Mouse (Mus musculus) embryo, embryonic 11 days (tissue): ENCODE data around the gene Prorsd1.
"Not testable (repeated sequence)": the region's sequence is repeated elsewhere in the genome, so short reads cannot be mapped to it uniquely, and the experiment has no call there.

Experiments
- DNase-seq: peaks from one replicate; pipeline ENCODE4 v3.0.0-alpha.2; 2015

The Prorsd1 gene

GRCm38 (mm10) chr11:29514682-29515412 lies at the start of gene Prorsd1:
TSS of gene Prorsd1 (minus strand) at chr11:29515033.
- DNase-seq = peak; percentile 95

GRCm38 (mm10) chr11:29563406-29563805 lies 48.6 kb upstream of the Prorsd1 start:
- no peak for DNase-seq

GRCm38 (mm10) chr11:29560990-29561389 lies 46.2 kb upstream of the Prorsd1 start:
- no peak for DNase-seq

- DNase-seq = no peak
These were observed 45.6 kb upstream of the Prorsd1 start for GRCm38 (mm10) chr11:29560452-29560851.

- no peak for DNase-seq
These were observed 34.6 kb upstream of the Prorsd1 start for GRCm38 (mm10) chr11:29549425-29549778.

- no peak for DNase-seq
These were observed 33.9 kb upstream of the Prorsd1 start for GRCm38 (mm10) chr11:29548504-29549424.

GRCm38 (mm10) chr11:29547752-29548503 lies 33.1 kb upstream of the Prorsd1 start, which contains the start of the genes Clhc1 and Rps27a:
TSS of gene Clhc1 (plus strand) at chr11:29547950.
TSS of gene Rps27a (minus strand) at chr11:29548109.
- DNase-seq = peak; percentile 93

GRCm38 (mm10) chr11:29547249-29547751 lies 32.5 kb upstream of the Prorsd1 start:
- DNase-seq = no peak

- DNase-seq = no peak
These were observed 31.9 kb upstream of the Prorsd1 start for GRCm38 (mm10) chr11:29546762-29547161.

GRCm38 (mm10) chr11:29546297-29546696 lies 31.5 kb upstream of the Prorsd1 start:
- not testable (repeated sequence) for DNase-seq

GRCm38 (mm10) chr11:29545150-29545752 lies 30.4 kb upstream of the Prorsd1 start:
- not testable (repeated sequence) for DNase-seq

GRCm38 (mm10) chr11:29544225-29544945 lies 29.6 kb upstream of the Prorsd1 start:
- DNase-seq = no peak

GRCm38 (mm10) chr11:29538201-29538600 lies 23.4 kb upstream of the Prorsd1 start:
- DNase-seq = no peak

- DNase-seq = peak; percentile 92
These were observed 11.4 kb upstream of the Prorsd1 start, which contains the start of gene Mtif2 for GRCm38 (mm10) chr11:29525988-29526794. TSS of gene Mtif2 (plus strand) at chr11:29526408.

GRCm38 (mm10) chr11:29514325-29514681 lies 530 bp downstream of the Prorsd1 start:
- no peak for DNase-seq

GRCm38 (mm10) chr11:29512818-29513535 lies 1.9 kb downstream of the Prorsd1 start:
- no peak for DNase-seq

GRCm38 (mm10) chr11:29509421-29509820 lies 5.4 kb downstream of the Prorsd1 start:
- DNase-seq = no peak

GRCm38 (mm10) chr11:29504899-29505625 lies 9.8 kb downstream of the Prorsd1 start:
- DNase-seq = no peak
